Mouse (Mus musculus) T-helper 1 cell (primary cell): ENCODE data around the gene Chrdl2.
"Not testable (repeated sequence)": the region's sequence is repeated elsewhere in the genome, so short reads cannot be mapped to it uniquely, and the experiment has no call there.

Experiments
- in situ Hi-C: fragments of 300-600 bp; cut with MboI, MseI; formaldehyde crosslinking; loops from one replicate; pipeline ENCODE4 v1.15.1; 2025; ENCODE audit warnings: high pct_unique_total_duplicates

The Chrdl2 gene

DNA sequence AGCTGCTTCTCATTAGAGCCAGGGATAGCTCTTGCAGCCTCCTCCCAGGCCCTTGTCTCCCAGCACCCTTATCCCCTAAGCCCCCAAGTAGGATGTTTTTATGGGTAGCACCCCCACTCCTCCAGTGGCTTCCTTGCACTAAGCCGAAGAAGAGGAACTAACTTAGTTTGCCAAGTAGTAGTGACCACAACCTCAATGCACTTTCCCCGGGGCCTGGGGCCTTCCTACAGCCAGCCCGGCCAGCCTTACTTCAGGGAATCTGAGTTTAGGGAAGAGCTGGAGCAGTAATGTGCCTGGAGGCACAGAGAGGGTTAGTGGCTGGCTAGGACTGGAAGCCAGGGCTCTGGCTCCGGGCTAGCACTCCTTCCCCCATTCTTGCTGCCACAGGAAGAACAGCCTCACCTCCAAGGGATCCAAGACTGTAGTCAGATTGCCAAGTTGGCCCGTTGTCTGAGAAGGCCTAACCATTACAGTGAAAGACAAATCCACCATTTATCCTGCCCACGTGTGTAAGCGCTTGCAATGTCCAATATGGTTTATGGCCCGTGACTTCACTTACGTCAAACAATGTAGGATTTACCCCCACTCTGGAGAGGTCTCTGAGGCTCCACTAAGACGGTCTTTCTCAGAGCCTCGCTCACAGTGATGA lies 29.0 kb downstream of the Chrdl2 start:
- in situ Hi-C loops, result no loop called here

DNA sequence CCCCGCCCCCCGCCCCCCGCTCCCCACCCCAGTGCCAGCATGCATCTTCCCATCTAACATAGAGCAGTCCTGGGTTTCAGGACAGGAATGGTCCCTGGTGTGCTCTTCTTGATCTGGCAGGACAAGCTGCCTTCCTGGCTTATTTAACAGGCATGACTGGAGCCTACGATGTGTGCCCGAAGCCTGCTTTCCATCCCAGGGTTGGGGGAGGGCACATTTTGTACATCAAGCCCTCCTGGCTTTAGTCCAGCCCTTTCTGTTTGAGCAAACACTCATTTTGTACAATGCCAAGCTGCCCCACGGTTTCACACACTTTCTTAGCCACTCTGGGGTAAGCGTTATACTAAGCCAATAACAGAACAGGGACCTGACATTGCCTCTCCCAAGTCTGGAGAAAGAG lies 30.1 kb downstream of the Chrdl2 start:
- in situ Hi-C loops, result no loop called here

- in situ Hi-C loops, result no loop called here
These were observed 30.5 kb downstream of the Chrdl2 start for GRCm38 (mm10) chr7:100036495-100036894.

GRCm38 (mm10) chr7:100042120-100042519 lies 36.1 kb downstream of the Chrdl2 start:
- in situ Hi-C loops, result no loop called here

GRCm38 (mm10) chr7:100043096-100043495 lies 37.1 kb downstream of the Chrdl2 start:
- in situ Hi-C loops, result no loop called here

GRCm38 (mm10) chr7:100043605-100044031 lies 37.6 kb downstream of the Chrdl2 start:
- in situ Hi-C loops, result no loop called here

DNA sequence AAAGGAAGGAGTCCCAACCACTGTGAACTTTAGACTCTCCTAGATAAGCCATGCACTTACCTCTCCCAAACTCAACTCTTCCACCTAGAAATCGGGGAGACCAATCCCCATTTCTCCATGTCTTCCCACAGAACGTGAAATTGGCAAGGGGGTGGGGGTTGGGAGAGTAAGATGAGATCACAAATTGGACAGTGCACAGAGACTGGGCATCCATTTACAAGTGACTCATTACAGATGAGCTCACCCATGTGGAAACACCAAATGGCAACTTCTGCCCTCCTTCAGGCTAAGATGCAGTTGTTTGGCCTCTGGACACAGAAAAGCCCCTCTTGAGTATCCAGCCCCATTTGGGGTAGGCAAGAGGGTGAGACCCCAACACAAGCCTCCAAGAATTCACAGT lies 40.5 kb downstream of the Chrdl2 start:
- in situ Hi-C loops, result no loop called here

- in situ Hi-C loops, result no loop called here
These were observed 45.9 kb downstream of the Chrdl2 start for GRCm38 (mm10) chr7:100051904-100052303.

GRCm38 (mm10) chr7:100052991-100053390 lies 47.0 kb downstream of the Chrdl2 start:
- in situ Hi-C loops, result not testable (repeated sequence)

- in situ Hi-C loops, result no loop called here
These were observed 68.0 kb downstream of the Chrdl2 start for GRCm38 (mm10) chr7:100073959-100074358.

- in situ Hi-C loops, result no loop called here
These were observed 70.3 kb downstream of the Chrdl2 start for GRCm38 (mm10) chr7:100076296-100076695.

- in situ Hi-C loops, result no loop called here
These were observed 71.1 kb downstream of the Chrdl2 start for GRCm38 (mm10) chr7:100077071-100077470.

DNA sequence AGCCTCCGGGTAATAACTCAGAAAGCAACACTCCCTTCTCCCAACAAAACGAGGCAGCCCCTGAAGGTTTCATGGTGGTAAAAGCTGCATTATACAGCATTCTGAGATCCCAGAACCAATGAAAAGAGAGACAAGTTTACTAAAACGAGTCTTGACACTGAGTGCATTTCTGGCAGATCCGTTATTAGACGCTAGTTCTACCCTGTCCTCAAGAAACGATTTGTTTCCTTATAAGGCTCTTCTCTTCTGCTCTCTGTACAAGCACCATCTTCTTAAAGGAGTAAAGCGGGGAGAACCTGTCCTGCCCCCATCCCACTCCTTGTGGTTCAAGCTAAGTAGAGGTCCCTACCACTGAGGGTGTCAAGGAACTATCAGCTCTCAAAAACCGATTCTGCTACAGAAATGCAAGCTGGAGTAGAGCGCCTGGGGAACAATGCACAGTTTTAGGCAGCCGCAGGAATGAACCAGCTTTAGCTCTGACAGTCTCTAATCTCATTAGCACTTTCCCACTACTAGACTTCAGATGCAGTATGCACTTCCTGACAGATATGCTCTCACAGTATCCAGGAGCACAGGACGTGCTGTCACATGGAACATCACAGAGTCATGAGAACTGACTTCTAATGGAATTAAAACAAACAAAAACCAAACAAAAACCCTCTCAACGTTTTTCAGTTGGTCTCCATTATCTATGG lies 74.3 kb downstream of the Chrdl2 start:
- in situ Hi-C loops, result no loop called here

GRCm38 (mm10) chr7:100082836-100083235 lies 76.9 kb downstream of the Chrdl2 start:
- in situ Hi-C loops, result no loop called here

GRCm38 (mm10) chr7:100083812-100084211 lies 77.8 kb downstream of the Chrdl2 start:
- in situ Hi-C loops, result no loop called here
